Mouse (Mus musculus) liver, adult 2 months (tissue): ENCODE results near the gene Duox1.

Source experiments
- CTCF ChIP-seq: fragments of 200-500 bp; IDR thresholded peaks from 2 replicates; pipeline ENCODE4 v1.5.1; 2011; ENCODE audit warnings: low read depth, low read length, control low read depth
- POLR2A ChIP-seq: fragments of 200-500 bp; IDR thresholded peaks from 2 replicates; pipeline ENCODE4 v1.6.1; 2011; ENCODE audit warnings: low read length, control low read depth; ENCODE audit not compliant: insufficient read depth; ENCODE audit errors: extremely low read depth

DNA sequence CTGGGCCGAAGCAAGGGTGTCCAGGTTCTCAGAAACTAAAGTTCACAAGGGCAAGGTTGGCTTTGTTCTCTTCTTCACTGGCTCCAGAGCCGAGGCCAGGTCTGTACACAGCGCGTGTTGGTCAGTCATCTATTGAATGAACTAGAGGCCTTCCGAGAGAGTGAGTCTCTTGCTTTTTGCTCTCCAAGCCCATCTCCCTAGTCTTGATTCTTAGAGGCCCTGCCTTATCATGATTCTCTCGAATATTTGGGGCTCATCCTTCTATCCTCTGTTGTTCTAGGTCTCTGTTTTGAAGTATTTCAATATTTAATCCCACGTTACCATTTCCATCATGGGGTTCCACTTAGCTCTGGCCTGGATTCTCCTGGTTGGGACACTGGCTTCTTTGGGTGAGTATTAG, at the start of gene Duox1:
- no peak for TF ChIP-seq POLR2A
- no peak for TF ChIP-seq CTCF
